Comparison of ENCODE assay signal across 10 mouse cellular contexts in the genomic region with DNA sequence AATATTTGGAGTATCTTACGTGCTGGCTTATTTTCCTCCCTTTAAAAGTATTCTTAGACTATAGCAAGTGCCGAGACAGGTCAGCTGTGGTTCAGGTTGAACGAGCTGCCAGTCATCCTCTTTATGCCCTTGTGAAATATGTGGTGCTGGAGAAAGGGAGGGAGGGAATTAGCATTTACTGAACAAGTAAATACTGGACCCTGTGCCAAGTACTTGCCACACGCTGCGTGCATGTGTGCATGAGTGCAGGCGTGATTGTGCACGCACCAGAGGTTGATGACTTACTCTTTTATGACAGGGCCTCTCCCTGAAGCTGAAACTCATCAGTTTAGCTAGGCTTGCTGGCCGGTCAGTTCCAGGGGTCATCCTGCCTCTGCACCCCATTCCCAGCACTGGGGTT.
A peak's percentile ranks its signal among the peaks of the same experiment; 100 is the strongest.
DNase-seq lines count a peak whose midpoint lies in the region; ATAC-seq lines count a peak whose summit lies in the region.
"Had no signal": no experiment of that assay in that cellular context is flagged by ENCODE, and none has a peak within 500 bp of the region (broad histone marks: within the 10 kb centered on the region; RNA-seq: fewer than 3 reads in every experiment).

No protein-coding gene starts in this region.

- no peaks in the 10 kb centered on the region for H3K9me3 ChIP-seq in heart, embryonic 14.5 days (ENCODE audit: control insufficient read depth, low read length)
- H3K9me3 ChIP-seq in intestine, embryonic 15.5 days, result no peaks in the 10 kb centered on the region

- H3K27ac ChIP-seq in heart, embryonic 14.5 days (replicated peaks in 1 of 2; ENCODE audit: control insufficient read depth in 1 of 2, insufficient read depth in 1 of 2, low read depth in 2 of 2, low read length in 2 of 2), result peak overlapping the region; percentile 19 to 29; a peak in 1 of 4 replicates
- peak overlapping the region; percentile 29; the same call in 1 of the 2 replicates for H3K27ac ChIP-seq in intestine, embryonic 15.5 days

- intact Hi-C loops in heart, postnatal 10 days (cut with DNase I), result no loop called here

- WGBS in heart, embryonic 14.5 days, result 57% methylated on average over 8 of the region's 8 CpGs
- 42% methylated on average over 8 of the region's 8 CpGs for WGBS in intestine, embryonic 15.5 days

- H3K4me3 ChIP-seq in heart, embryonic 14.5 days (ENCODE audit: control insufficient read depth in 1 of 2, insufficient read depth in 1 of 2, low read depth in 1 of 2, low read length in 2 of 2), result no peak overlapping the region
- no peak overlapping the region for H3K4me3 ChIP-seq in intestine, embryonic 15.5 days (replicated peaks)

- H3K27me3 ChIP-seq in heart, embryonic 14.5 days (ENCODE audit: control insufficient read depth, insufficient read depth, low read length), result no peaks in the 10 kb centered on the region
- H3K27me3 ChIP-seq in intestine, embryonic 15.5 days (replicated peaks), result no peaks in the 10 kb centered on the region
- H3K27me3 ChIP-seq: CH12.LX had no signal

- H3K4me1 ChIP-seq in heart, embryonic 14.5 days (ENCODE audit: control insufficient read depth in 2 of 2, insufficient read depth in 2 of 2, low read length in 2 of 2), result peaks cover 14 to 37% of the 10 kb centered on the region in 2 experiments
- peaks cover 30% of the 10 kb centered on the region for H3K4me1 ChIP-seq in intestine, embryonic 15.5 days (replicated peaks)

- no peaks in the 10 kb centered on the region for H3K36me3 ChIP-seq in heart, embryonic 14.5 days (ENCODE audit: control insufficient read depth, insufficient read depth, low read length)
- H3K36me3 ChIP-seq in intestine, embryonic 15.5 days, result no peaks in the 10 kb centered on the region

- no peak for DNase-seq in heart, postnatal 10 days
- peak; percentile 51 for DNase-seq in brain, adult 2 months (ENCODE audit: low read depth, low spot score)
- peak; percentile 37 for DNase-seq in lung, postnatal 10 days
- DNase-seq in frontal cortex, postnatal 36 days (ENCODE audit: low spot score in 2 of 2), result no peak
- no peak for DNase-seq in left cerebral cortex, adult 18-20 months (ENCODE audit: low spot score in 2 of 2)
- DNase-seq: adrenal gland, postnatal 36 days had no signal

- no peak overlapping the region for H3K4me2 ChIP-seq in heart, embryonic 14.5 days (ENCODE audit: low read length)
- H3K4me2 ChIP-seq in intestine, embryonic 15.5 days (replicated peaks), result no peak overlapping the region

- H3K9ac ChIP-seq in heart, embryonic 14.5 days (ENCODE audit: low read length), result no peak overlapping the region
- no peak overlapping the region for H3K9ac ChIP-seq in intestine, embryonic 15.5 days

- no peak for ATAC-seq in heart, embryonic 14.5 days (ENCODE audit: insufficient number of reproducible peaks, insufficient read depth, low FRiP score, low read depth)
- peak; percentile 61 for ATAC-seq in intestine, embryonic 15.5 days
- ATAC-seq in megakaryocyte-erythroid progenitor cell, adult 5-6 weeks (replicated peaks; ENCODE audit: low FRiP score, low TSS enrichment, poor library complexity, severe bottlenecking), result no peak

Comparison
In these comparisons a context has a peak if more than half of its experiments do, and no peak if none do; other contexts are left out.
1. DNase-seq: peak in brain, adult 2 months (single experiment) and lung, postnatal 10 days (single experiment); none in heart, postnatal 10 days (0 of 2), frontal cortex, postnatal 36 days (0 of 2) and left cerebral cortex, adult 18-20 months (0 of 2).